Mouse (Mus musculus) fat pad, adult 2 months (tissue): ENCODE data around the gene Gm20894.
"Not testable (repeated sequence)": the region's sequence is repeated elsewhere in the genome, so short reads cannot be mapped to it uniquely, and the experiment has no call there.

Experiments
- DNase-seq: peaks from one replicate; pipeline ENCODE4 v3.0.0-alpha.2; 2011; ENCODE audit warnings: low read depth, low spot score; ENCODE audit errors: extremely low read depth

Gm20894 gene

DNA sequence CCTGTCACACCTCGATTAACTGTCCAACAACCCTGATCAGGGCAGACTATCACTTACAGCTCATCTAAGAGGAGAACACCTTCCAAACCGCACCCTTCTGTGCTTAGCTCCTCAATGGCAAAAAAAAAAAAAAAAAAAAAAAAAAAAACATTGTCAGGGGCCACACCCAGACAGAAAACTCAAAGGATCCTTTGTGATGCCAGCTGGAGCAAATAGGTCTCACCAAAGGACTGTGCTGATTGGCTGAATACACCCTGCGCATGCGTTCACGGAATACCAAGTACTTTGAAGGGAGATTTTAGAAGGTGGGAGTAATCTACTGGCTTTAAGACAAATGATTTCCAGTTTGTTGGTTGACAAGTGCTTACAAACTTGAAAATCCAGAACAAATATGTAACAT lies at the start of gene Gm20894:
Gm20894 (minus strand) TSS at position 101 of the 400 bp plus-strand sequence.
- not testable (repeated sequence) for DNase-seq
